Mouse (Mus musculus): ENCODE data around the gene Exosc2. TPM values are rescaled to one million over a fixed set of nuclear protein-coding genes. Genes with fewer than 3 reads are reported as not detected.
"Not testable (repeated sequence)": the region's sequence is repeated elsewhere in the genome, so short reads cannot be mapped to it uniquely, and the experiment has no call there.

Gene Exosc2
- polyA plus RNA-seq, 1 experiment from 2014 or later, result 59.9 TPM

DNA sequence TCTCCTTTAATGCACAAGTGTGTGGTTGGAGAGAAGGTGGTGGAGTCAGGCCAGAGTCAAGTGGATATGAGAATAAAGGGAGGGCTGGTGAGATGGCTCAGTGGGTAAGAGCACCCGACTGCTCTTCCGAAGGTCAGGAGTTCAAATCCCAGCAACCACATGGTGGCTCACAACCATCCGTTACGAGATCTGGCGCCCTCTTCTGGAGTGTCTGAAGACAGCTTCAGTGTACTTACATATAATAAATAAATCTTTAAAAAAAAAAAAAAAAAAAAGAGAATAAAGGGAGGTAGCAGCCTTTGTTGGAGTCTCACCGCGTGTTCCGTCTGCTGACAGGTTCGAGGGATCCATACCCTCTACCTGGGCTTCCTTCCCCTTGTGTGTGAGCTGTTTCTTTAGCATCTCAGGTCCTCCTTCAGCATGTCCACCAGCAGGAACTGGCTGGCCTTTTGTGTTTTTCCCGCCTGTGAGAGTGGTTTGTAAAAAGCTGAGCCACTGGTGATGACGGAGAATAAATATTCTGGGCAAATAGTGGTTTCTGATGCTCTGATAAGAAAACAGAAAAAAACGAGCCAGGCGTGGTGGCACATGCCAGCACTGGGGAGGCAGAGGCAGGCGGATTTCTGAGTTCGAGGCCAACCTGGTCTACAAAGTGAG is 10.7 kb downstream of the Exosc2 start:
- WGBS, result 82% methylated on average over 15 of the region's 15 CpGs
- H3K9ac ChIP-seq; H3K27ac ChIP-seq; H3K4me2 ChIP-seq; H3K4me1 ChIP-seq; ATAC-seq (ENCODE audit: insufficient read depth, low FRiP score, low read depth); H3K27me3 ChIP-seq (replicated peaks); H3K4me3 ChIP-seq (replicated peaks); H3K9me3 ChIP-seq: not testable (repeated sequence)
- peaks cover 33% of the 10 kb centered on the region for H3K36me3 ChIP-seq

DNA sequence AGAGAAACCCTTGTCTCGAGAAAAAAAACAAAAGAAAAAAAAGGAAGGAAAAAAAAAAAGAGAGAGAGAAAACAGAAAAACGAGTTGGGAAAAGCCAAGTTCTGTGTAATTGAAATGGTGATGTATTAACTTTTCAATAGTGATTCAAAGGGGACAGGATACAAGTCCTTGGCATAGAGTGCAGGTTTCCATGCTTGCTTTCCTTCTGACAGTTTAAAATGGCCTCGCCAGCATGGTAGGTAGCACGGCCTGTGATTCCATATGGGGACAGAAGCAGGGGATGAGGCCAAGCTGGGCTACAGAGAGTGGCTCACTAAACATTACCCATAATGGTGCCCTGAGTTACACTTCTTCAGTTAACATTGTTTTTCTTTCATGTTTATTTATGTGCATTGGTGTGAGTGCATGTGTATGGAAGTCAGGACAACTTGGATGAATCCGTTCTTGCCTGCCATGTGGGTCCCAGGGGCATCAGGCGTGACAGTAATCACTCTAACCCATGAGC is 11.3 kb downstream of the Exosc2 start:
- Histone ChIP-seq H3K9ac (no peak overlapping the region), H3K4me3 (replicated peaks) (no peak overlapping the region), H3K36me3 (peaks cover 27% of the 10 kb centered on the region), H3K27me3 (replicated peaks) (no peaks in the 10 kb centered on the region), H3K4me2 (no peak overlapping the region), H3K9me3 (no peaks in the 10 kb centered on the region), H3K4me1 (no peaks in the 10 kb centered on the region), H3K27ac (no peak overlapping the region)
- WGBS, result 79% methylated on average over 6 of the region's 6 CpGs
- no peak for ATAC-seq (ENCODE audit: insufficient read depth, low FRiP score, low read depth)

DNA sequence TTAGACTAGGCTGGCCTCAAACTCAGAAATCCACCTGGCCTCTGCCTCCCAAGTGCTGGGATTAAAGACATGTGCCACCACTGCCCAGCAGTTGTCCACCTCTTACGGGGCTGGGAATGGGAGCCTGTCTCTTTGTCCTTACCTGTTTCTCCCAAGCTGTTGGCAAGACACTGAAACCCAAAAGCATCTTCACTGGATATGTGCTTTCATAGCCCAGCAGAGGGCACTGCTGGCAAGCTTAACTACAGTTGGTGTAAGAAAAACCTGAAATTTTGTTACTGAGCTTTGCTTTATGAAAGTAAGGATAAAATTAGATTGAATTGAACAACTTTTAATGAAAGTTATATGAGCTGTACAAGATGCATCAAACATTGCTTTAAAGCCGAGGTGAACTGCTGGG is 13.2 kb downstream of the Exosc2 start:
- WGBS, result 21% methylated on average over 2 of the region's 2 CpGs
- Histone ChIP-seq H3K4me2 (no peak overlapping the region), H3K27me3 (replicated peaks) (no peaks in the 10 kb centered on the region), H3K4me3 (replicated peaks) (no peak overlapping the region), H3K9ac (no peak overlapping the region), H3K4me1 (no peaks in the 10 kb centered on the region), H3K9me3 (no peaks in the 10 kb centered on the region), H3K27ac (no peak overlapping the region), H3K36me3 (peaks cover 15% of the 10 kb centered on the region)
- ATAC-seq (ENCODE audit: insufficient read depth, low FRiP score, low read depth), result no peak

DNA sequence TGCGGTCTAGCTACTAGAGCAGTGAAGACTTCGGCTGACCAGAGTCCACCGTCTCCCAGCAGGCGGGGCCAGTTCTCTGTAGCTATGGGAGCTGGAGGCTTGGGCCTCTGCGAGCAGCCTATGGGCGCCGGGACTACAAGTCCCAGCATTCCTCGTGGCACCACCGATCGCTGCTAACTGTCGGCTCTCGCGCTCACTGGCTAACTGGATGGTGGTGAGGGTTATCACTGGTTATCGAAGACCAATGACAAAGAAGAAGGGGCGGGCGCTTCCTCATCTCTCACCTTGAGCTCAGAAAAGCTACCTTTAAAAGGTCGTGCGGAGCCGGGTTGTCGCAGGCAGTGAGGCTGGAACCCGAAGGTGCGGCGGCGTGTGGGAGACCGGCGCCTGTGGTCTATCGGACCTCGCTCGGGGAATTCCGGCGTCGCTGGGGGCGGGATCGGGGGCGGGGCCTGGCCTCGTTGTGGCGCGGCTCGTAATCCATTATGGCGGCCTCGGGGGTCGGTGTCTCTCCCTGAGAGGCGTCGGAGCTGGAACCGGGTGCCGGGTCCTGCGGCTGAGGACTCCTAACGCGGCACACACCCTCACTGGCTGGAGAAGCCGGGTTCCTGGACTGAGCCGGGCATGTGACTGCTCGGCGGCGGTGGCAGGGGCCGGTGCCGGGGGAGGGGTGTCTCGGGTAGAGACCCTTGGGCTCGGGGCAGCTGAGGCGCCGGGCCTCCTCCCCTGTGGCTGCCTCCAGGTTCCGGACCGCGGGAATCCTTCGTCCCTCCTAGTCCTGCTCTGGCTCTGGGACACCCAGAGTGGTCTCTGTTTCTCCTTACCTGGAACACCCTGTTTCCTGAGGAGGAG is 17.8 kb downstream of the Exosc2 start, which contains the start of gene Abl1:
Gene Abl1 (plus strand): TSS at position 303 of the 852 bp plus-strand sequence.
- Histone ChIP-seq H3K27me3 (replicated peaks) (no peaks in the 10 kb centered on the region), H3K4me3 (replicated peaks) (peak within 1 kb of the TSS; percentile 99), H3K9ac (peak within 1 kb of the TSS; percentile 94), H3K36me3 (no peaks in the 10 kb centered on the region), H3K9me3 (no peaks in the 10 kb centered on the region), H3K4me1 (peaks cover 17% of the 10 kb centered on the region), H3K27ac (peak within 1 kb of the TSS; percentile 95), H3K4me2 (peak within 1 kb of the TSS; percentile 76)
- ATAC-seq (ENCODE audit: insufficient read depth, low FRiP score, low read depth), result peak; percentile 99
- 0% methylated on average over 64 of the region's 64 CpGs for WGBS

DNA sequence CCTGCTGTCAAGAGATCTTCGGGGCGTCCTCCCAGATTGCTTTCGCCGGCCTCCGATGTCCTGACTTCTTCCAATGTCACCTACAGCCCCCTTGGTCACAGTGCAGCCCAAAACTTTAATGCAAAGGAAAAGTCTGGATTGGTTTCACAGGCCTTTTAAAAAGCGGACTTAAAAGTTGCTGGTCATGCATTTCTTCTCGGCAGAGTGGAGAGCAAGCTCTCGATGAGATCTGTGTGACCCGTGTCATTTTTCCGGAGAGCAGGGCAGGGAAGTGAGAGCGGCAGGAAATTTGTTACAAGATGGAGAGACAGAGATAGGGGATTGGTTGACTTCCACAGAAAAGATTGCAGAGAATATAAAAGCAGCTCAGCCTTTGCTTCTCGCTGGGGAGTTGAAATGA is 18.5 kb downstream of the Exosc2 start:
- Histone ChIP-seq H3K9ac (peak overlapping the region; percentile 94), H3K27ac (peak overlapping the region; percentile 95), H3K27me3 (replicated peaks) (no peaks in the 10 kb centered on the region), H3K36me3 (0 out of 2 replicates have a peak, but pooled peaks cover under 1% of the 10 kb centered on the region), H3K9me3 (no peaks in the 10 kb centered on the region), H3K4me1 (peaks cover 17% of the 10 kb centered on the region), H3K4me3 (replicated peaks) (peak overlapping the region; percentile 99), H3K4me2 (peak overlapping the region; percentile 76)
- no peak for ATAC-seq (ENCODE audit: insufficient read depth, low FRiP score, low read depth)
- under 1% methylated on average over 12 of the region's 12 CpGs for WGBS

DNA sequence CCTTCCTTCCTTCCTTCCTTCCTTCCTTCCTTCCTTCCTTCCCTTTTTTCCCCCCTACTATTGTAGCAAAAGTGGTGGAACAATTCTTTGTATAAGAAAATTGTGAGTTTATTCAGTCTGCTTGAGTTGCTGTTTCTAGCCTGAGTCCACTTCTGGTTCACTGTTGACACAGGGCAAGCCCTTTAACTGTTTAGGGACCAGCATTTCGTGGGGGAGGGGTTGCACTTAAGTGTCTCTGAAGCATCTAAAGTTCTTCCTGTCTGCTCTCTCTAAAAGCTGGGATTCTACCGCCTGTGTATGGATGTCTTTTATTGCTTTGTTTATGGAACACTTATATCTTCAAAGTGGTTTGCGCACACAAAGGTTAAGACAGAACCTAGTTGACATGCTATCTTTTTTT is 19.5 kb downstream of the Exosc2 start:
- no peaks in the 10 kb centered on the region for H3K27me3 ChIP-seq (replicated peaks)
- ATAC-seq (ENCODE audit: insufficient read depth, low FRiP score, low read depth), result no peak
- no peak overlapping the region for H3K27ac ChIP-seq
- H3K9ac ChIP-seq, result no peak overlapping the region
- H3K4me2 ChIP-seq, result peak overlapping the region; percentile 76
- peak overlapping the region; percentile 99 for H3K4me3 ChIP-seq (replicated peaks)
- peaks cover 17% of the 10 kb centered on the region for H3K4me1 ChIP-seq
- 0 out of 2 replicates have a peak, but pooled peaks cover 3% of the 10 kb centered on the region for H3K36me3 ChIP-seq
- WGBS, result 34% methylated on average over 3 of the region's 3 CpGs
- H3K9me3 ChIP-seq, result no peaks in the 10 kb centered on the region

DNA sequence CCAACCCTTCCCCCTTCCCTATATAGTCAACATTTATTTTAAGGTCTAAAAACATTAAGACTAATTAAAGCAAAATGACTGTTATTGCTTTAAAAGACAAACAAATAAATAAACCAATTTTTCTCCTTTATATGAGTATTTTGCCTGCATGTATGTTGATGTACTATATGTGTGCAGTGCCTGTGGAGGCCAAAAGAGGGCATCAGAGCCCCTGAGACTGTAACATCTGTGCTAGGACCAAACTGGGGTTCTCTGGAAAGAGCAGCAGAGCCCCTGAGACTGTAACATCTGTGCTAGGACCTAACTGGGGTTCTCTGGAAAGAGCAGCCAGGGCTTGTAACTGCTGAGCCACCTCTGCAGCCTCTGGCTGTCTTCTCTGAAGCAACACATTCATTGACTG is 27.7 kb downstream of the Exosc2 start:
- no peaks in the 10 kb centered on the region for H3K27me3 ChIP-seq (replicated peaks)
- H3K4me1 ChIP-seq, result no peaks in the 10 kb centered on the region
- H3K9ac ChIP-seq, result no peak overlapping the region
- H3K9me3 ChIP-seq, result no peaks in the 10 kb centered on the region
- H3K4me3 ChIP-seq (replicated peaks), result no peak overlapping the region
- ATAC-seq (ENCODE audit: insufficient read depth, low FRiP score, low read depth), result no peak
- no peak overlapping the region for H3K27ac ChIP-seq
- no peak overlapping the region for H3K4me2 ChIP-seq
- H3K36me3 ChIP-seq, result 0 out of 2 replicates have a peak, but pooled peaks cover 3% of the 10 kb centered on the region

DNA sequence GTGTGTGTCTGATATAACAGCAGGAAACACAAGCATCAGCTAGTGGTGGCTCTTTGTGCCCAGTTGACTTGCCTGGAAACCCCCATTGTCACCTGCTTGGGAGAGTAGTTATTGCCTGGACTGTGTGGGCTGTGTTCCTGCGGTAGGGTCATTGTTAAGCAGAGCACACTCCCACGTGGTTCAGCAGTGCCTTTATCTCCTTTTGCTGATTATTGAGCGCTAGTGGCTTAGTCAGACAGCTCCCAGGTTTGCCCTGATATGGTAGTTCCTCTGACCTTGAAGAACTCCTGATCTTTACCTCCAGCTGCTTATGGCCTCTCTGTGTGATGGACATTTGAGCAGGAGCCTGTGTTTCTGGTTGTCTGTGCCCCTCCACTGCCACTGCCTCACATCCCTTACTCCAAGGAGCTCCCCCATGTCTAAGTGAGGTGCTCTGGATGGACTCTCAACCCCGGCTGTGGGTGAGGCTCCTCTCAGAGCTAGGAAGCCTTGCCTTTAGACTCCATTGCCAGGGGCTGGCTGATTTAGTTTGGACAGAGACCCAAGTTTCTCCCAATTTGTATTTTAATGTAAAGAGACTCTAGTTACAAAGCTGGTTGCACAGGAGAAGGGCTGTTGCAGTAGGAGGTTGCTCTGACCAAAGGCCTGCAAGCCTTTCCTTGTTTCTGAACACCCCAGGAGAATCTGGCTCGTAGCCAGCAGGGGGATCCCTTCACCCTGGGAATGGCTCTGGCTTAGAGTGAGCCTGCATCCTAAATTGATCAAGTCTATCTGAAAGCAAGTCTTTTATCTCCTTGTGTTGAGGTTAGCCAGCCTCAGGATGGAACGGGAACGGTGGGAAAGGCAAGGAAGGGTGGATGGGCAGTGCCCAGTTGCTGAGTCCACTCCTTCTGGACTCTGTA is 30.3 kb downstream of the Exosc2 start:
- peak; percentile 87 for ATAC-seq (ENCODE audit: insufficient read depth, low FRiP score, low read depth)
- no peaks in the 10 kb centered on the region for H3K9me3 ChIP-seq
- no peaks in the 10 kb centered on the region for H3K36me3 ChIP-seq
- H3K9ac ChIP-seq, result no peak overlapping the region
- 41% methylated on average over 7 of the region's 7 CpGs for WGBS
- no peak overlapping the region for H3K4me3 ChIP-seq (replicated peaks)
- no peaks in the 10 kb centered on the region for H3K4me1 ChIP-seq
- H3K27me3 ChIP-seq (replicated peaks), result no peaks in the 10 kb centered on the region
- no peak overlapping the region for H3K4me2 ChIP-seq
- no peak overlapping the region; the same call in 1 of the 2 replicates for H3K27ac ChIP-seq

DNA sequence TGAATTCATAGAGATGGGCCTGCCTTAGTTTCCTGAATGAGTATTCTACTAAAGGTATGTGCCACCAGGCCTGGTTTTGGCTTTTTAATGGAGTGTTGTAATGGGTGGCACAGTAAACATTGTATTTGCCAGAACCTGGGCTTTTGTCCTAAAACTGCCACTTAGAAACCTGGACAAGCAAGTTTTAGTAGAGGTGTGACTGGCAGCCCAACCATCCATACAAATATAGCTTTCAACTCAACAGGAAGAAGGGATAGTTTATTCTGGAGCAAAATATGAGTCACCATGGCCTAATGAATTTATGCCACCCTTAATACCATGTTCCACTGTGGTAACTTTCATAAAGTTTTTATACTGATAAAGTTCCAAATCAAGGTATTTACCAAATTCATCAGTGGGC is 32.7 kb downstream of the Exosc2 start:
- no peak for ATAC-seq (ENCODE audit: insufficient read depth, low FRiP score, low read depth)

DNA sequence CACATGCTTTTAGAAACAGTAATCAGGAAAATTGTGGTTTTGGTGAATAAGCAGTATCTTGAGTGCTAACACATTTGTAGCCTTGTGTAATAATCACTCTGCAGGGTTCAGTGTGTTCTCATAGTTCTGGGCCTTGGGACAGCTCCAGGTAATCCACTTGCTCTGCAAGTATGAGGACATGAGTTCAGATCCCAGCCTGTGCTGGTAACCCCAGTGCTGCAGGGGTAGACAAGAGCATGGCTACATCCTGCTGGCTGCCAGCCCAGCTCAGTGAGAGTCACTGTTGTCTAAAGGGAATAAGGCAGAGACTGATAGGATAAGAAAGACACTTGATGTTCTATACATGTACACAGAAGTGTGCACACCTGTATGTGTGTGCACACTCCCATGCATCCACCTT is 35.4 kb downstream of the Exosc2 start:
- Histone ChIP-seq H3K36me3 (no peaks in the 10 kb centered on the region), H3K9ac (no peak overlapping the region), H3K27me3 (replicated peaks) (no peaks in the 10 kb centered on the region), H3K4me1 (no peaks in the 10 kb centered on the region), H3K27ac (no peak overlapping the region), H3K9me3 (no peaks in the 10 kb centered on the region), H3K4me3 (replicated peaks) (no peak overlapping the region), H3K4me2 (no peak overlapping the region)
- no peak for ATAC-seq (ENCODE audit: insufficient read depth, low FRiP score, low read depth)

More for the DNA sequence above, 32.7 kb downstream of the Exosc2 start:
- Histone ChIP-seq H3K27ac (no peak overlapping the region), H3K9me3 (no peaks in the 10 kb centered on the region), H3K36me3 (no peaks in the 10 kb centered on the region), H3K4me3 (replicated peaks) (no peak overlapping the region), H3K9ac (no peak overlapping the region), H3K4me2 (no peak overlapping the region), H3K4me1 (no peaks in the 10 kb centered on the region), H3K27me3 (replicated peaks) (no peaks in the 10 kb centered on the region)

DNA sequence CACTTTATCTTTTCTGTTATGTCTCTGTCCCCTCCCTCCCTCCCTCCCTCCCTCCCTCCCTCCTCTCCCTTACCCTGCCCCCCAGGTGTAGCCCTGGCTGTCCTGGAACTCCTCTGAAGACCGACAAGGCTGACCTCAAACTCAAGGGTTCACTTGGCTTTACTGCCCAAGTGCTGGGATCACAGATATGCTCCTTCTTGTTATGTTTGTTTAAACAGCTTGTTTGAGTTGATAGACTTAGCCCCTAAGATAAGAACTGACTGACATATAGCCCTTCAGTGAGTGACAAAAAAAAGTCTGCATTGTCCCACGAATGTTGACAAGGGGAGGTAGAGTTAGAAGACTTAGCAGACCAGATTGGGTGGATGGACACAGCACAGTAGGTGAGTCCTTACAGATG is 36.0 kb downstream of the Exosc2 start:
- no peaks in the 10 kb centered on the region for H3K4me1 ChIP-seq
- no peaks in the 10 kb centered on the region for H3K9me3 ChIP-seq
- no peak overlapping the region for H3K4me3 ChIP-seq (replicated peaks)
- no peak overlapping the region for H3K9ac ChIP-seq
- no peak for ATAC-seq (ENCODE audit: insufficient read depth, low FRiP score, low read depth)
- no peaks in the 10 kb centered on the region for H3K36me3 ChIP-seq
- WGBS, result 22% methylated on average over 2 of the region's 2 CpGs
- H3K4me2 ChIP-seq, result no peak overlapping the region
- H3K27ac ChIP-seq, result no peak overlapping the region
- no peaks in the 10 kb centered on the region for H3K27me3 ChIP-seq (replicated peaks)
